Mouse (Mus musculus): ENCODE data around the gene Kctd3. TPM values are rescaled to one million over a fixed set of nuclear protein-coding genes. Genes with fewer than 3 reads are reported as not detected.

Kctd3 gene
- polyA plus RNA-seq, 1 experiment from 2014 or later: 49.8 TPM

- ATAC-seq (ENCODE audit: low FRiP score): peak; percentile 21
- peak overlapping the region; percentile 94 for H3K4me2 ChIP-seq
- H3K9me3 ChIP-seq (replicated peaks): no peaks in the 10 kb centered on the region
- H3K9ac ChIP-seq (replicated peaks): peak overlapping the region; percentile 88
- H3K36me3 ChIP-seq: no peaks in the 10 kb centered on the region
- H3K27me3 ChIP-seq (replicated peaks): 0 out of 2 replicates have a peak, but pooled peaks cover 3% of the 10 kb centered on the region
- peak overlapping the region; percentile 68 for H3K4me3 ChIP-seq (replicated peaks)
- H3K27ac ChIP-seq (replicated peaks): no peak overlapping the region; the same call in 1 of the 2 replicates
- WGBS: 2% methylated on average over 7 of the region's 7 CpGs
- peaks cover 29% of the 10 kb centered on the region for H3K4me1 ChIP-seq
Measured at GRCm38 (mm10) chr1:189006826-189007225, 815 bp downstream of the Kctd3 start.

- Histone ChIP-seq H3K9ac (replicated peaks) (no peak overlapping the region), H3K27me3 (replicated peaks) (0 out of 2 replicates have a peak, but pooled peaks cover 3% of the 10 kb centered on the region), H3K4me3 (replicated peaks) (peak overlapping the region; percentile 68)
Measured at GRCm38 (mm10) chr1:189006267-189006666, 1.4 kb downstream of the Kctd3 start.

GRCm38 (mm10) chr1:189004774-189005173 is 2.9 kb downstream of the Kctd3 start:
- ATAC-seq (ENCODE audit: low FRiP score): no peak
- Histone ChIP-seq H3K4me1 (peaks cover 29% of the 10 kb centered on the region), H3K27ac (replicated peaks) (no peak overlapping the region), H3K4me3 (replicated peaks) (no peak overlapping the region), H3K9me3 (replicated peaks) (no peaks in the 10 kb centered on the region), H3K9ac (replicated peaks) (no peak overlapping the region), H3K36me3 (peaks cover 7% of the 10 kb centered on the region), H3K4me2 (no peak overlapping the region), H3K27me3 (replicated peaks) (no peaks in the 10 kb centered on the region)
- 100% methylated on average over 1 of the region's 1 CpGs for WGBS

More at GRCm38 (mm10) chr1:189006267-189006666, 1.4 kb downstream of the Kctd3 start:
- Histone ChIP-seq H3K4me2 (peak overlapping the region; percentile 94), H3K9me3 (replicated peaks) (no peaks in the 10 kb centered on the region), H3K27ac (replicated peaks) (no peak overlapping the region), H3K4me1 (peaks cover 29% of the 10 kb centered on the region), H3K36me3 (no peaks in the 10 kb centered on the region)
- 63% methylated on average over 5 of the region's 5 CpGs for WGBS
- ATAC-seq (ENCODE audit: low FRiP score): no peak

- Histone ChIP-seq H3K36me3 (peaks cover 26% of the 10 kb centered on the region), H3K27ac (replicated peaks) (no peak overlapping the region), H3K4me3 (replicated peaks) (no peak overlapping the region), H3K4me2 (no peak overlapping the region), H3K27me3 (replicated peaks) (no peaks in the 10 kb centered on the region), H3K9ac (replicated peaks) (no peak overlapping the region), H3K9me3 (replicated peaks) (no peaks in the 10 kb centered on the region), H3K4me1 (peaks cover 24% of the 10 kb centered on the region)
- WGBS: 94% methylated on average over 12 of the region's 12 CpGs
- ATAC-seq (ENCODE audit: low FRiP score): no peak
Measured at GRCm38 (mm10) chr1:189001815-189002214, 5.8 kb downstream of the Kctd3 start.

GRCm38 (mm10) chr1:188999981-189000380 is 7.7 kb downstream of the Kctd3 start:
- H3K4me1 ChIP-seq: 0 out of 2 replicates have a peak, but pooled peaks cover 6% of the 10 kb centered on the region
- no peaks in the 10 kb centered on the region for H3K27me3 ChIP-seq (replicated peaks)
- no peaks in the 10 kb centered on the region for H3K9me3 ChIP-seq (replicated peaks)
- no peak overlapping the region for H3K4me2 ChIP-seq
- no peak for ATAC-seq (ENCODE audit: low FRiP score)
- H3K27ac ChIP-seq (replicated peaks): no peak overlapping the region
- peaks cover 43% of the 10 kb centered on the region for H3K36me3 ChIP-seq
- no peak overlapping the region for H3K9ac ChIP-seq (replicated peaks)
- WGBS: 90% methylated on average over 10 of the region's 10 CpGs
- no peak overlapping the region for H3K4me3 ChIP-seq (replicated peaks)

GRCm38 (mm10) chr1:188997921-188998320 is 9.7 kb downstream of the Kctd3 start:
- H3K36me3 ChIP-seq: peaks cover 46% of the 10 kb centered on the region
- H3K9me3 ChIP-seq (replicated peaks): no peaks in the 10 kb centered on the region
- no peaks in the 10 kb centered on the region for H3K4me1 ChIP-seq
- H3K4me3 ChIP-seq (replicated peaks): no peak overlapping the region
- no peaks in the 10 kb centered on the region for H3K27me3 ChIP-seq (replicated peaks)
- no peak for ATAC-seq (ENCODE audit: low FRiP score)
- no peak overlapping the region for H3K4me2 ChIP-seq
- H3K27ac ChIP-seq (replicated peaks): no peak overlapping the region
- no peak overlapping the region for H3K9ac ChIP-seq (replicated peaks)
- WGBS: 96% methylated on average over 3 of the region's 3 CpGs

GRCm38 (mm10) chr1:188993218-188993617 is 14.4 kb downstream of the Kctd3 start:
- peaks cover 52% of the 10 kb centered on the region for H3K36me3 ChIP-seq

GRCm38 (mm10) chr1:188980050-188980449 is 27.6 kb downstream of the Kctd3 start:
- H3K9me3 ChIP-seq (replicated peaks): no peaks in the 10 kb centered on the region
- no peaks in the 10 kb centered on the region for H3K4me1 ChIP-seq
- 28% methylated on average over 3 of the region's 3 CpGs for WGBS
- no peak overlapping the region for H3K9ac ChIP-seq (replicated peaks)
- ATAC-seq (ENCODE audit: low FRiP score): no peak
- H3K27ac ChIP-seq (replicated peaks): no peak overlapping the region
- no peaks in the 10 kb centered on the region for H3K27me3 ChIP-seq (replicated peaks)
- peaks cover 74% of the 10 kb centered on the region for H3K36me3 ChIP-seq
- H3K4me3 ChIP-seq (replicated peaks): no peak overlapping the region
- no peak overlapping the region for H3K4me2 ChIP-seq

More at GRCm38 (mm10) chr1:188993218-188993617, 14.4 kb downstream of the Kctd3 start:
- no peak overlapping the region for H3K9ac ChIP-seq (replicated peaks)
- H3K27me3 ChIP-seq (replicated peaks): no peaks in the 10 kb centered on the region
- no peak for ATAC-seq (ENCODE audit: low FRiP score)
- no peak overlapping the region for H3K4me3 ChIP-seq (replicated peaks)
- WGBS: 36% methylated on average over 4 of the region's 4 CpGs
- H3K4me1 ChIP-seq: no peaks in the 10 kb centered on the region
- H3K27ac ChIP-seq (replicated peaks): no peak overlapping the region
- H3K4me2 ChIP-seq: no peak overlapping the region
- no peaks in the 10 kb centered on the region for H3K9me3 ChIP-seq (replicated peaks)

GRCm38 (mm10) chr1:188973926-188974325 is 33.7 kb downstream of the Kctd3 start:
- Histone ChIP-seq H3K4me1 (no peaks in the 10 kb centered on the region), H3K9me3 (replicated peaks) (no peaks in the 10 kb centered on the region), H3K4me3 (replicated peaks) (no peak overlapping the region), H3K27me3 (replicated peaks) (no peaks in the 10 kb centered on the region), H3K4me2 (no peak overlapping the region), H3K27ac (replicated peaks) (no peak overlapping the region), H3K9ac (replicated peaks) (no peak overlapping the region), H3K36me3 (peaks cover 77% of the 10 kb centered on the region)
- no peak for ATAC-seq (ENCODE audit: low FRiP score)
- 95% methylated on average over 16 of the region's 16 CpGs for WGBS

GRCm38 (mm10) chr1:188973078-188973477 is 34.6 kb downstream of the Kctd3 start:
- Histone ChIP-seq H3K9ac (replicated peaks) (no peak overlapping the region), H3K4me2 (no peak overlapping the region), H3K4me3 (replicated peaks) (no peak overlapping the region), H3K4me1 (no peaks in the 10 kb centered on the region), H3K27ac (replicated peaks) (no peak overlapping the region), H3K9me3 (replicated peaks) (no peaks in the 10 kb centered on the region), H3K27me3 (replicated peaks) (no peaks in the 10 kb centered on the region), H3K36me3 (peaks cover 78% of the 10 kb centered on the region)
- no peak for ATAC-seq (ENCODE audit: low FRiP score)
- WGBS: 94% methylated on average over 6 of the region's 6 CpGs

GRCm38 (mm10) chr1:188952501-188952900 is 55.1 kb downstream of the Kctd3 start:
- Histone ChIP-seq H3K36me3 (no peaks in the 10 kb centered on the region), H3K4me2 (no peak overlapping the region), H3K9ac (replicated peaks) (no peak overlapping the region), H3K27me3 (replicated peaks) (no peaks in the 10 kb centered on the region), H3K9me3 (replicated peaks) (no peaks in the 10 kb centered on the region), H3K4me1 (no peaks in the 10 kb centered on the region), H3K27ac (replicated peaks) (no peak overlapping the region), H3K4me3 (replicated peaks) (no peak overlapping the region)
- 91% methylated on average over 4 of the region's 4 CpGs for WGBS
- ATAC-seq (ENCODE audit: low FRiP score): no peak

- WGBS: 91% methylated on average over 6 of the region's 6 CpGs
- Histone ChIP-seq H3K27me3 (replicated peaks) (no peaks in the 10 kb centered on the region), H3K36me3 (no peaks in the 10 kb centered on the region), H3K4me3 (replicated peaks) (no peak overlapping the region), H3K27ac (replicated peaks) (no peak overlapping the region), H3K9ac (replicated peaks) (no peak overlapping the region), H3K4me2 (no peak overlapping the region), H3K4me1 (no peaks in the 10 kb centered on the region), H3K9me3 (replicated peaks) (no peaks in the 10 kb centered on the region)
- ATAC-seq (ENCODE audit: low FRiP score): no peak
Measured at GRCm38 (mm10) chr1:188951091-188951490, 56.5 kb downstream of the Kctd3 start.

Data from neural tube, embryonic 15.5 days (tissue).